Mouse (Mus musculus) liver (tissue): ENCODE results near the gene Peli1.

Experiments used
- DNase-seq: peaks from one replicate; pipeline ENCODE4 v3.0.0-alpha.2; 2020; ENCODE audit warnings: mixed read lengths

The Peli1 gene

DNA sequence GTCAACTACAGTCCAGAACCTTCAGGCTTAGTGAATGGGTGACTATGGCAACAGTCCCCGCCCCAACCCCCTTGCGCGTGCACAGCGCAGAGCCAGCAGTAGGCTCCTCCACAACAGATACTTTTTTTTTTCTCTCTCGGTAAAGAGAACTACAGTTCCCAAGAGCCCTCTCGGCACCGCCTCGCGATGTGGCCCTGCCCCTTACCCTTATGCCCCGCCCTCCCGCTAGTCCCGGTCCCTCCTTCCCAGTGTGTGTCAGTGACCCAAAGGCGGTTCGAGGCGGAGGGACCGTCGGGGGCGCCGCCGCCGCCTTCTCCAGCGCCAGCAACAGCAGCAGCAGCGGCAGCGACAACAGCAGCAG, at the start of gene Peli1:
Gene Peli1, plus strand, starts transcription at position 225 of the 361 bp plus-strand sequence.
- DNase-seq = peak; percentile 97

DNA sequence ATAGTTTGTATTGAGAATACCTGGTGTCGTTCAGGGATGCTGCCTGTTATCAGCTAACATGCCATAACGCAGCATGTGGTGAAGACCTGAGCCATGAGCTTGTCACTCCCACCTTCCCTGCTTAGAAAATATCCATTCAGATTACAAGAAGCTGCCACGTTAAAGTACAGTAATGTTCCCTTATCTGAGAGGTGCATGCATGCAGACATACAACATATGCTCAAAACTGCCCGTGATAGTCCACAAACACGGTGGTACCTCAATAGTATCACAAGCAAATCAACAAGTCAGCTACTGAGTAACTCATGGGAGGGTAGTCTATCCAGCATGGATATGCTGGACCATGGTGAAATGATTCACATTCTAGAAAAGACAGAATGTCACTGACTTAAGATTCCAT, 48.5 kb upstream of the Peli1 start:
- DNase-seq = no peak

DNA sequence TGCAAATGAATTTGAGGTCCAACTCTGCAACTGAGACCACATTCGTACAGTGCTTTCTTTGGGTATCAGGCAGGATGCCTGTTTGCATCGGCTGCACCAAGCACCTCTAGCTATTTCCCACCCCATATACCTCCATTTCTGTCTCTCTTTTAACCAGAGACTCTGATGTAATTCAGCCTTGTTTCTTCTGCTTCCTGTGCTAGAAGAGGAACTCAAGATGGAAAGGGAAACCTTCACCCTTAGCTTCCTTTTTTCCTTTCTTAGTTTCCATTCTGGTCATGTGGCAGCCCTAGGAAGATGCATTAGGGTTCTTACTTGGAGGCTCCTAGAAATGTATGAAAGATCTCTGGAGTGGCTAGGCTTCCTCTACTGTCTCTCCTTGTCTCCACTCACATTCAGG, 44.9 kb upstream of the Peli1 start:
- no peak for DNase-seq

DNA sequence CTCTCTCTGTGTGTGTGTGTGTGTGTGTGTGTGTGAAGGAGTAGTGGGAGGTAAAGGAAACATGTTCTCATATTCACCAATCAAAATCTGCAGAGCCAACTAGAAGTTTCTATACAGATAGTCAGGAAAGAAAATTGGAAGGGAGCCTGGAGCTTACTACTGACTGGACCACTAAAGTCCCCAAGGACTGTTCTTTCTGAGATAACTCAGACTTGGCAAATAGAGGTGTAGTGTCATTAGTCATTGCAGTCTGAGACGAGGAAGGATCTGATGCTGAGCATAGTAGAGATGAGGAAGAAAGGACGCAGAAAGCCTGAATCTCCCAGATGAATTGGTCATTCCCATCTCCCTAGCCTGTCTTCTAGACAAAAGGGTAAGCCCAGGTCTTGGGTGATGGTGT, 43.2 kb upstream of the Peli1 start:
- no peak for DNase-seq

DNA sequence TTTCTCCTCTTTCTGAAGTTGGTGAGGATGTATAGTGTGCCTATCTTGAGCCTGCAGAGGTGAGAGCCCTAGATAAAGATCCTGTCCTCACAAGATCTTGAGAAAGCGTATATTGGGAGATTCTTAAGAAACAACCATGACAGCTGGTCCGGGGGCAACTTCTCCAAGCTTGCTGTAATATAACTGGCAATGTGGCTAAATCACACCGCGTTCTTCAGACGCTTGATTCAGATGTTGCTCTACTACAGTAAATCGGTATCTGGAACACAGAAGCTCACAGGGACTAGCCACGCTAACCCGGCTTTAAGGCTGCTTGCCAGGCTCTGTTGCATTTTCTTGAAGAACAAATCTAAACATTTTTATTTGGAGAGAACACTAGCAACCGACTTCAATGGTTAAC, 39.4 kb upstream of the Peli1 start:
- DNase-seq = no peak

DNA sequence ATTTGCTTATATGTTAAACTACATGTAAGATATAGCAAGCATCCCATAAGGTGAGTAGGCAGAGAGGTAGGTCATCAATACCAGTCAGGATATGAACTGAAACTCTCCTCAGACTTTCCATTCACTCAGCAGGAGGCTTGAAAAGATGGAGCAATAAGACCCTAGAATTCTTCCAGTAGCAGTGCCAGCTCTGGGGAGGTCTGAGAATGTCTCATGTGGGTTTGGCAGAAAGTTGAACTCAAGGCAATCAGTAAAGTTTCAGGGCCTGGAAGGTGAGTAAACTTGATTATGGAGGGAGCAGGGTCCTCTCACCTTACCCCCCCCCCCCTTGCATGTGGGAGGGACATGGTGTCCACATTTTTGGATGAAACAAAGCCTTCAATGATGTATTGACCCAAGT, 36.5 kb upstream of the Peli1 start:
- DNase-seq = no peak

DNA sequence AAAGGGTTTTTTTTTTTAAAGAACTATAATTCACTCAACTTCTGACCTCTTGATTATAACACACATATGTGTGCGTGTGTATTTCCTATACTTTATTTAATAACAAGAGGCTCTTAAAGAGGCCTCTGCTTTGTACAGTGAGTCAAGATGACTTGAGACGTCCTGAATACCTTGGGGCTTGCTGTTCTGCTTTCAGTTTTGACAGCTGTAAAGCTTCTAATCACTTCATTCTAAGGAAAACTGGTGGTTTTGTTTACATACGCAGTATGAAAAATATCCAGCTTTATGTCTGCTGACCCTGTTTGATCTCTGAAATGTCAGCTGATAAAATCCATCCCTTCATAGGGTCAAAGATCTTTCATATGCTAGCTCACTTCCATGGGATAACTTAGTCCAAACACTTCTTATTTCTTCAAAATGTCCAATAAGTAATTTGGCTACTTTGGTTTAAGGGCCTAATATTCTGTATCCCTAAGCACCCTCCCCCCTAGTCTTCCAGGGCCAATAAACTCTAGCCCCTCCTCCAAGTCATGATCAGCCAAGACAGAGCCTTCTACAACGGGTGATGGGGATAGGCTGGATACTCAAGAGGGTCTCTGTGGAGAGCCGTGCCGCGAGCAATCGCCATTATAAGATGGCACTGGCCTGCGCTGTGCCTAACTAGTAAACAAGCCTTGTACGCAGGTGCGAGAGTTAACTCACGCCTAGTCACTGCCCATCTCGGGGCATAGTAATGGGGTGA, 34.8 kb upstream of the Peli1 start:
- DNase-seq = no peak

DNA sequence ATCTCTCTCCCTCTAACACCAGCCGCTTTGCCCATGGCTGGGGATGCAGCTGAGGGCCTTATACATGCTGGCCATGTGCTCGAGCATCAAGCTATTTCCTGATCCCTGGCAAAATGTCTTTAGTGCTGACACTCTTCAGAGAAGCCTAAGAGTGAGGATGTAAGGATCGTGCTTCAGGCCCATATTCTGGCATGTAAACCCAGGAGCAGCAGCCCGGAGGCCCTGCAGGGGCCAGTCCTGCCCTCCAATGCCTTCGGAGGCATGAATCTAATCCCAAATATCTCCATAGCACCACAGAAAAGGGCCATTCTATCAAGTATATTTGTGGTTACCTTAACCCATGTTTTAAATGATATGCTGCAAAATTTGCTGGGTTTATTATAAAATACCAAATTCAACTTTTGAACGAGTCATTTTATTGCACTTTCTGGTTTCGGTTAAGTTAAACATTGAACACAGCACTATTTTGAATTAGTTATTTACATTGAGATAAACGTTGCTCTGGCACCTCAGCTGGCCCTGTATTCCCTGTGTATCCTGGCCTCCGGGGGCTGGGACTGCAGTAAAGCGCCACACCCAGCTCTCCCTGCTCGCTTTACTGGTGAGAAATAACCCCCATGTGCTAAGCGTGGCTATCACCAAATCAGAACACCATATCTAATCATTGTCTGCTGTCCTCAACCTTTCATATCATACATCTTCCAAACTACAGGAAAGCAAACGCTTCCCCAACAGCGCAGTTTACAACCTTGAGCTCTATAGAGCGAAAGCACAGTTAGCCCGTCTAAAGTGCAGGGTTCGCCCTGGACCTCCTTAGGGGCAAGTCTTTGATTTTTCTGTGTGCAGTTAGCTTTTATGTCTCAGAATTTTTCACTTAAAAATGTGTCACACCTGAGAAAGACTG, 33.3 kb upstream of the Peli1 start:
- no peak for DNase-seq

DNA sequence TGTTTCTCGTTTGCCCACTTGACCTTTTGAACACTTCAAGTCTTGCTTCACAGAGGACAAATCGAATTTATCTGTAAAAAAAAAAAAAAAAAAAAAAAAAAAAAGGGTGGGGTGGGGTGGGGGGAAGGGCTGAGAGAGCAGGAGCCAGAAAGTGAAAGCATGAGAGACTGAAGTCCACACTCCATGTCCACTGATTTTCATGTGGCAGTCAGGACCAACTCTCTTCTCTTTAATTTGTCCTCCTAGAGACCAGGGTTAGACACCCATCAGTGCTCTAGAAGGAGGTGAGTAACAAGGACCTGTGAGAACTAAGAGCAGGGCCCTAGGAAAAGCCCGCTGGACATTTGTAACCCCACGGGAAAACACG, 32.7 kb upstream of the Peli1 start:
- DNase-seq = no peak

DNA sequence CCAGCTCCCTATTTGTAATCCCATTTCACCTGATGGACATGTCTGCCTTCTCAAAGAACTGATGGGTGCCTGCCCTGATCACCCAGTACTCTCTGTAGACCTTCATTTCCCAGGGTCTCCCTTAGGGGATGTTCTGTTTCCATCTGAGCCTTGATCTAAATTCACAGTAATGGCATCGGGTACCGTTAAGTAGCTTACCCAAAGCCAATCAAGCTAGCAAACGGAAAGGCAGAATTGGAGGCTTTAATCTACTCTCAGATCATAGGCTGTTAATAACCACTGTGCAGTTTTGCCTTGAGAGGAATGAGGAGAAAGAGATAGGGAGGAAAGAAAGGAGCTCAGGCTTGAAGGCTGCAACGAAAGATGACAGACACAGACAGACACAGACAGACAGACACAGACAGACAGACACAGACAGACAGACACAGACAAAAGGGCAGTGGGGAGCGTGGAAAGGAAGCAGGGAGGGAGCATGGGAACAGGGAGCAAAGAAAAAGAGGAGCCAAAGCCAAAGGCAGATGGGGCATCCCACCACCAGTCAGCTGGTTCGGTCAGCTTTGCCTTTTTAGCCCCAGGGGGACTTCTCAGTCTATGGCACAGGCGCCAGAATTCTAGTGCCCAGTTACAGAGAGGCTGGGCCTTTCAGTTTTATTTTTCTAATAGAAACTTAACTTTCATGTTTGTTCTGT, 30.6 kb upstream of the Peli1 start:
- no peak for DNase-seq

DNA sequence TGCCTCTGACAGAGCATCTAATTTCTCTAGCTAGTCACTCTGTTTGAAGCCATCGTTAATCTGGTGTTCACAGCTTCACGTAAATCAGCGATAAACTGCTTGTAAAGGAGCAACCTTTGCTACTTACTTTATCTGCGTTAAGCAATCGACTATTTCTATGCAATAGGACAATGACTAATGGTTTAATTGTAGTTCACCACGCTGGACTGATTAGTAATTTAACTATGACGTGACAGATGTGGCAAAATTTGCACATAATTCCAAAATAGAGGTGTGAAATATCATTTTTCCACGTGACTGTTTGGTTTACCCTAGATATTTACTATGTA, 30.1 kb upstream of the Peli1 start:
- DNase-seq = no peak

DNA sequence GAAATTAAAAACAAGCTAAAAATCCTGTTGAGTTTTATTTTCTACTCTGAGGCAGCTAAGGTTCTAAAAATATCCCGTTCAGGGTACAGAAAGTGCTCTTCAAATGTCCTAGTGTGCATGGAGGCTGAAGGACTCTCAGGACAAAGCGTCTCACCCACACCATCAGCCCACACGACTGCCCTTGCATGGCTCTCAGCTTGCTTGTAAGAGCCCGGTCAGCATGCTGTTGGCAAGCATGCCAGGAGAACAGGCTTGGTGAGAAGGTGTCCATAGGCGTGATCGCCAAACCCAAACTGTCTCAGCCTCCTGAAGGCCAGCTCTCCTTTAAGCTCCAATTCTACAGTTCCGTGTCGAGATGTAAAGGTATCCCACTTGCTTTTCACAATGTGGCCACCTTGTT, 29.7 kb upstream of the Peli1 start:
- no peak for DNase-seq

DNA sequence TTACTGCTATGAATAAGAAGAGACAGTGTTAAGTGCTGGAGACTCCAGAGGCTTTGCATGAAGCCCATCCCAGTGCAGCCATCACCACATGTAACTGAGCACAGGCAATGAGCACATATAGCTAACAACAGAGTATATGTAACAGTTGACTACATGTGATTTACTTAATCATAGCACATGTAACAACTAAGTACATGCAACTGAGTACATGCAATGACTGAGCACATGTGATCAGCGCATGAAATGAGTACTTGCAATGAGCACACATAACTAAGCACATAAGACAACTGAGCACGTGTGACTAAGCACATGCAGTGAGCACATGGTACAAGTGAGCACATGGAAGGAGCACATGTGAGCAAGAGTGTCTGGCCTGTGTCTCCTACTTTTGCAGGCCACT, 29.0 kb upstream of the Peli1 start:
- no peak for DNase-seq

DNA sequence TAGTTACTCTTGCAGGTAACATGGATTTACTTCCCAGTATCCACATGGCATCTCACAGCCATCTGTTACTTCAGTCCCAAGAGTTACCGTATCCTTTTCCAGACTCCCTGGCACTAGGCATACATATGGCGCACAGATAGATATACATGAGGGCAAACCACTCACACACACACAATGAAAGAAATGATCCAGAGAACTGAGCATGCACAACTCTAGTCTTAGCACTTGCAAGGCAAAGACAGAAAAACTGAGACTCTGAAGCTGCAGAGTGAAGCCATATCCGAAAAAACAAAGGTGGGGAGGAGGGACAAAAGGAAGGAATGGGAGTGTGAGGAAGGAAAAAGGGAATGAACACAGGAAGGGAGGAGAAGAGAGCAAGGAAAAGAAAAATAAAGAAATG, 27.8 kb upstream of the Peli1 start:
- DNase-seq = no peak

DNA sequence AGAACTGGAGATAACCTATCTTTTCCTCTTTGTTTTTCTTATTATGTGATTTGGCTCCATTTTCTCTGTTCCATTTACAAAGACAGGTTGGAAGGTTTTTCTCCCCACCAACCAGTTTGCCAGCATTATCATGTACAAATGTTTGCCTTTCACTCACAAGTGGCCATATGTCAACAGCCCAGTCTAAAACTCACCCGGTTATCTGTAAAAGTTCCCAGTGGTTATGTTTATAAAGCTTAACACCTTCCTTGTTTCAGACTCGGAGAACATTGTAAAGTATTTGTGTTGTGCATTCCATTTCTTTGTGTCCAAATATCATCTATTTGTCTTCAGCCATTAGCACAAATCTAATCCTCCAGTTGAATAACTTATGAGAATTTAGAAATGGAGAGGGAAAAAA, 11.7 kb upstream of the Peli1 start:
- DNase-seq = no peak

DNA sequence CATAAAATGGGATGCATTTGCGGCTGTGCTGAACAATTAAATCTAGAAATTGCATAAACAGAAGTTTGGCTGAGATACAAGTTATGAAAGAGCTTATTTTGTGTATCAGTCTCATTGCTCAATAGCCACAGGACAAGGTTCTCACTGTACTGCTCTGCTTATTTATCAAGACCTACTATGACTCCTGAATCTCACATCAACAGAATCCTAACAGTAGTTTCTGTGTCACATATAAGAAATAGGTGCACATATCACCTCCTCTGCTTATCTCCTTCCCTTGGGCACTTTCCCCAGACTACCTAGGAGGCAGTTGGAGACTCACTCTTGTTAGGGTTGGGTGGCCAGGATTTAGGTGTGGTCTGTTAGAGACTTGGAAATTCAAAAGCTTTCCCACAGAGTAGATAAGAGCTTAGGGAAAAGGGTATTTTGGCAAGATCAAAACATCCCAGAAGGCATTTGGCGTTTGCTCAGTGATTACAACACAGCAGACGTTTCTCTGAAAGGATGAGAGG, 11.2 kb upstream of the Peli1 start:
- DNase-seq = no peak

DNA sequence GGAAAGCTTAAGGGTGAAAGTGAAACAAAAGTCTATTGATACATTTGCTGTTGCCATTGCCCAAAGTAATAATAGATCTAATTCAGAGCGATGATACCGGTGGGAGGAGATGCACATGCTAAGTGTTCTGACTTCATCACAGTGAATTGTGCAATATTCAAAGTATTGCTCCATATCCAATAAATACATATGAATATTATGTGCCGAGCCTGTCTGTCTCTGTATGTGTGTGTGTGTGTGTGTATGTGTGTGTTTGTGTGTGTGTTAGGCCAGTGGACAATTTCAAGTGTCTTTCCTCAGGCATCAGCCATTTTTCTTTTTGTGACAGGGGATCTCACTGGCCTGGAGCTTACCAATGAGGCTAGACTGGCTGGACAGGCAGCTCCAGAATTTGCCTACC, 9.9 kb upstream of the Peli1 start:
- no peak for DNase-seq

DNA sequence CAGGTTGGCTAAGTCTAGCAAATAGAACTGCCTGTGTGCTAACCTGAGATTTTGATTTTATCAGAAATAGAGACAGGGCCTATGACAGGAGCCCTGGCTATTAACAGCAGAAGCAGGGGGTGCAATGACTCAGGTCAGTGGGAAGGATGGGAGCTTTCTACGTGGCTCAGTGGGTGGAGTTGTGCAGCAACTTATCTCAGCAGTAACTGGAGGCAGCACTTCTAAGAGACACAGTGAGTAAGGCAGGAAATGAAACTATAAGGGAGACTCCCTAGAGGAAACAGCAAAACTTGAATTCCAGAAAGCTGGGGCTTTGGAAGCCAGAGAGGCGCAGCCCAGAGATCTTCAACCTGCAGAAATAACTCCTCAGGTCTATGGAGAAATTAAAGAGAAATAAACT, 8.4 kb upstream of the Peli1 start:
- peak; percentile 71 for DNase-seq

DNA sequence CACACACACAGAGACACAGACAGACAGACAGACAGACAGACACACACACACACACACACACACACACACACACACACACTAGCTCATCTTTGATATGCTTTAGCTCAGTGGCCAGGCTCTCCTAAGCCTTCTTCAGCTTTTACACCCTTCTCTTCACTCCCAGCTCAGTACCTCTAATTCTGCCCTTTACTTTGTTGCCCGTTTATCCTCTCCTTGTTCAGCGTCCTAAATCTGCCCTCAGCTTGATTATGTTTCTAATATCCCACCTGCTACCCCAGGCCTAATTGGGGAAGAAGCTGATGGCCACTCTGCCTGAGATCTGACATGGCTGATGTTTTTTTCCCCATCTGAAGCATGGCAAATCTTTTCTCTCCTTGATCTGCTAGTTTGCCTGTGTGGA, 2.7 kb upstream of the Peli1 start:
- DNase-seq = no peak

DNA sequence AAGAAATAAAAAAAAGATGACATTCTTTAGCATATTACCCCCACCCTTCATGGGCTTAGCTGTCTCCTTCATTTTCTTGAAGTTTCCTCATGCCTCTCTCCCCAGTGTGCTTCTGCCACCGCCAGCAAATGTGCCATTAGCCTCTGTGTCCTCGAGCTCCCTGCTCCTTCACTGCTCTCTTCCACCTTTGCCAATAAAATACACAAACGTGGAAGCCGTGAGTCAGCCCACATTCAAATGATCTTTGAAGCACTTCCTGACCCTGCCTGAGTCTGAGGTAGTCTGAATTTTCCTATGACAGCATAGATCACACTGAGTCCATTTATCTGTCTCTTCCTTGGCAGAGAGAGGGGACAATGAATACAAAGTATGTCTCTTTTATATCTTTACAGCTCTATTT, 1.5 kb upstream of the Peli1 start:
- DNase-seq = no peak

DNA sequence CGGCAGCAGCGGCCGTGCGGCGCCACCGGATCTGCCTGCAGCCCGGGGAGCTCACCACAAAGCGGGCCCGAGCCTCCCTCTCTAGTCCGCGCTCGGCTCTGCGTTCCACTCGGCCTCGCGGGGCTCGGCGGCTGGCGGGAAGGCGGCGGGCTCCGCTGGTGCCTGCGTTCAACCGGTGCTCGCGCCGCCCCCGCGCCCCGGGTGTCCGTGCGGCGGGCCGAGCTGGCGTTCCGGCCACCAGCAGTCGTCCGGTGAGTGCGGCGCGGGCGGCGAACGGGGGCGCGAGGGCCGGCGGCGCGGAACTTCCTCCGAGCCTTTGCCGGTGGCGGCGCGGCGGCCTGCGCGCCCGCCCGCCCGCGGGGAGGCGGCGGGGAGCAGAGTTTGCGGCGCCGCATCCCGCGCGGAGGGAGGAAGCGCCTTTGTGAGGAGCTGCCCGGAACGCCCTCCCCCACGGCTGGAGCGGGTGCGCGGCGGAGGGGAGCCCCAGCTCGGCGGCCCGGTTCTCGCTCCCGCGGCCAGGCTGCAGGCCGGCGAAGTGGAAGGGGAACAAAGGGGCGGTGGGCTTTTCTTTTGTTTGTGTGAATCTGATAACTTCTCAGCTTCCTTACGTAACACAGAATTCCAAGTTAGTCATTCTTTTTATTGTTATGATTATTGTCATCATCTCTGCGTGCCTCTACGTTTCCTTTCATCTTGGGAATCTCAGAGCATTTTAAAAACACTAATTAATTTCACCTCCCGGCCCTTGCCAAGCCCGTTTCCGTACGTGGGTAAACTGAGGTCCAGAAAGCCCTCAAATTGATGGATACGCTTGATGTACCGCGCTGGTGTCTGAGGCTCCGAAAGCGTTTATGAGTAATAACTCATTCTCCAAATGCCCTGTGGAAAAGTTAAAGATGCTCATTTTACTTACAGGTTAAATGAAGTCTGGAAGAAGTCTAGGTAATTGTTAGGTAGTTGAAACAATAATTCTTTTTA, 626 bp downstream of the Peli1 start:
- DNase-seq = peak; percentile 79

DNA sequence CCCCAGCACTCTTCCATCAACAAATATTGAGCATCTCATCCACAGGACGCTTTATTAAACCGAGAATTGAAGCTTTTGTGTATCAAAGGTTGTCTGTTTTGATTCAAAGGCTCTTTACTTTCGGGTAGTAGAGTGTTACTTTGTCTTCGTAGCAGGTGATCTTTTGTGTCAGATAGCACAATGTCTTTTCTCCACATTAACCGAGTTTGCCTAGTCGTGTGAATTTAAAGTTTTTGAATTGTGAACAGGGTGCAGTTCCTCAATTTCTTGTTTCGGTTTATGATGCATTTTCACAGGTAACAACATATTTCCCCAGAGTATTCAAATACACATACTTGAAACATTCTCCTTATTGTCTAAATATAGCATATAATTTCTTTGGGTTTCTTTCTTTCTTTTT, 1.5 kb downstream of the Peli1 start:
- no peak for DNase-seq
